Mouse (Mus musculus): Measurements from ENCODE around the gene Rprd1b.

DNA sequence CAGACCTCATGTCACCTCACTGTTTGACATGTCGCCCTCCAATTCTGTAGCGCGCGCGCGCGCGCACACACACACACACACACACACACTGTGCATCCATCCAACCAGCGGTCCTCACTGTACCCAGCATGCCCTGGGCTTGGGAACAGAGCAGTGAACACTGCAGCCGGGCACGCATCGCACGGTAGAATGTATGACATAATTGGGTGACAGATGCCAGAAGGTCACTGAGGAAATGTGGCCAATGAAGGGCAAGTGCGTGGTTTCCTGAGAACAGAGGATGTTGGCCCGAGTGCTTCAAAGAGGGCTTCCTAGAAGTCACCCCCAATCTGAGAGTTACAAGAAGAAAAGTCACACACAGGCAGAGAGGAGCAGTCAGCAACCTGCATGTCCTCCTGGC lies 146.7 kb downstream of the Rprd1b start:
- TF ChIP-seq POLR2A (IDR thresholded peaks at IDR 0.05; ENCODE audit: low read depth, low read length), result no peak
- TF ChIP-seq CTCF (IDR thresholded peaks at IDR 0.05; ENCODE audit: extremely low read depth, insufficient read length, insufficient replicate concordance, low read depth, low read length), result no peak

All from small intestine, adult 2 months (tissue).